Mouse (Mus musculus) liver, adult 2 months (tissue): ENCODE results near the gene Fblim1.
A peak's percentile ranks its signal among the peaks of the same experiment; 100 is the strongest.

Experiments used
- CTCF ChIP-seq: fragments of 200-500 bp; IDR thresholded peaks from 2 replicates; pipeline ENCODE4 v1.5.1; 2011; ENCODE audit warnings: low read depth, low read length, control low read depth
- POLR2A ChIP-seq: fragments of 200-500 bp; IDR thresholded peaks from 2 replicates; pipeline ENCODE4 v1.6.1; 2011; ENCODE audit warnings: low read length, control low read depth; ENCODE audit not compliant: insufficient read depth; ENCODE audit errors: extremely low read depth

GRCm38 (mm10) chr4:141545071-141545742 is 60.7 kb downstream of the Fblim1 start:
- TF ChIP-seq CTCF (no peak), POLR2A (peak; percentile 60; the same call in 1 of the 2 replicates)
